Mouse (Mus musculus): ENCODE data around the gene Osgep.

- TF ChIP-seq CTCF (IDR thresholded peaks at IDR 0.05; ENCODE audit: low read depth): no peak
- no peak for TF ChIP-seq EP300 (IDR thresholded peaks at IDR 0.05; ENCODE audit: low read depth)
These were observed 43.7 kb upstream of the Osgep start for GRCm38 (mm10) chr14:50968216-50968980.

Measured in heart, postnatal 0 days (tissue).